Mouse (Mus musculus) midbrain, embryonic 10.5 days (tissue): ENCODE measurements around the gene Clmn. TPM values are rescaled to one million over a fixed set of nuclear protein-coding genes. Genes with fewer than 3 reads are reported as not detected.
"Not testable (repeated sequence)": the region's sequence is repeated elsewhere in the genome, so short reads cannot be mapped to it uniquely, and the experiment has no call there.

Experiments used
- DNase-seq: peaks from one replicate; pipeline ENCODE4 v3.0.0-alpha.2; 2017; ENCODE audit warnings: low spot score
- H3K27ac ChIP-seq: fragments of 300-500 bp; sonication (generic); replicated peaks from 2 replicates; pipeline ENCODE4 v1.5.1; 2016; ENCODE audit warnings: mild to moderate bottlenecking
- H3K27me3 ChIP-seq: fragments of 300-500 bp; sonication (generic); 2 replicates; pipeline ENCODE4 v1.6.1; 2016; ENCODE audit warnings: low read depth, mild to moderate bottlenecking; ENCODE audit not compliant: poor library complexity, severe bottlenecking
- H3K36me3 ChIP-seq: fragments of 300-500 bp; sonication (generic); 2 replicates; pipeline ENCODE4 v1.6.1; 2016; ENCODE audit warnings: mild to moderate bottlenecking, moderate library complexity
- H3K4me1 ChIP-seq: fragments of 300-500 bp; sonication (generic); 2 replicates; pipeline ENCODE4 v1.6.1; 2016
- H3K4me3 ChIP-seq: fragments of 300-500 bp; sonication (generic); 2 replicates; pipeline ENCODE4 v1.5.1; 2016; ENCODE audit warnings: mild to moderate bottlenecking, moderate library complexity
- H3K9me3 ChIP-seq: fragments of 300-500 bp; sonication (generic); replicated peaks from 2 replicates; pipeline ENCODE4 v1.6.1; 2016; ENCODE audit warnings: mild to moderate bottlenecking
- WGBS: fragments of 180-500 bp; shearing (Covaris S2); methylation state at CpG from one replicate; pipeline ENCODE4 v1.1.7; 2016; 5-methylcytosine and 5-hydroxymethylcytosine counted together
- polyA plus RNA-seq: library from polyadenylated mRNA; unstranded; fragments of >200 nt; fragmentation: Nextera tagmentation; extraction: Ambion mirVana; gene quantifications from 2 replicates; pipeline ENCODE4 v1.2.1, GENCODE M21; 2016

Clmn gene
- polyA plus RNA-seq, 1 experiment from 2014 or later, result 1.9 TPM

DNA sequence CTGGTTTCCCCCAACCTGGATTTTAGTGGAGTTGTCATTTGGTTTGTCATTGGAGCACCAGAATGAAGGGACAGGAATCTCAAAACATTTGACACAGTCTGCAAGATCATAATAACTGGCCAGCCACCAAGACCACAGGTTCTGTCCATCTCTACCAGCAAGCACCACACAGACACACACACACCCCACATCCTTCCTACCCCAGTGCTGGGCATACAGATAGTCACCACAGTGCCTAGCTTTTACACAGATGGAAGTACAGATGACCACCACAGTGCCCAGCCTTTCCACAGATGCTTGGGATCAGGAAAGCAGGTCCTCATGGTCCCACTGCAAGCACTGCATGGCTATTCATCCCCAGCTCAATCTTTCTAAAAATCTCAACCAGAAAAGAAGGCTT is 131.7 kb downstream of the Clmn start:
- Histone ChIP-seq H3K36me3 (peaks cover 70% of the 10 kb centered on the region), H3K27me3 (peaks cover 27% of the 10 kb centered on the region; the same call in 1 of the 2 replicates), H3K4me1 (peaks cover 73% of the 10 kb centered on the region), H3K4me3 (no peak overlapping the region), H3K9me3 (no peaks in the 10 kb centered on the region), H3K27ac (no peak overlapping the region)
- DNase-seq, result no peak

DNA sequence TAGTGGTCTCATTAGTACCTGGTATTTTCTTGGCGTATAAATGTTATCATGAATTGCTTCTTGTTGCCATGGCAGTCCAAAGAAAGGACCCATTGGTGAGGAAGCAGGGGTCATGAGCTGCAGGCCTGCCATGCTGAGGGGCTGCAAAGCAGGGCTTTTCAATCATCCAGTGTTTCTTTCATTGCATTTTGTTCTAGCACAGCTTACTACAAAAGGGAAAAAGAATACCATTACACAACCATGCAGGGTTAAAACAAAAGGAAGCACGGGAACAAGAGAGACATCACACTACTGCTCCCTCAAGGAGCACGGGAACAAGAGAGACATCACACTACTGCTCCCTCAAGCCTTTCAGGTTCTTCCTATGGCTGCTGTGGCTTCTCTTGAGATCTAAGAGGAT is 133.1 kb downstream of the Clmn start:
- DNase-seq, result no peak
- H3K27ac ChIP-seq, result no peak overlapping the region; the same call in 1 of the 2 replicates

DNA sequence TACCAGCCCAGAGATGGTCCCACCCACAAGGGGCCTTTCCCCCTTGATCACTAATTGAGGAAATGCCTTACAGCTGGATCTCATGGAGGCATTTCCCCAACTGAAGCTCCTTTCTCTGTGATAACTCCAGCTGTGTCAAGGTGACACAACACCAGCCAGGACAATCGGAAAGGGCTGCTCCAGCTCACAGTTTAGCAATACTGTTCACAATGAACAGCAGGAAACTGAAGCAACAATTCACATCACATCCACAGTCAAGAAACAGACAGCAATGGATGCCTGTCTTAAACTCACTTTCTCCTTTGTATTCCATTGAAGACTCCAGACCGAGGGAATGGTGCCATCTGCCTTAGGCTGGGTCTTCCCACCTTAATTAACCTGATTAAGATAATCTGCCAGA is 138.4 kb downstream of the Clmn start:
- not testable (repeated sequence) for H3K4me1 ChIP-seq, H3K9me3 ChIP-seq, H3K27ac ChIP-seq, H3K27me3 ChIP-seq, DNase-seq, H3K4me3 ChIP-seq
- H3K36me3 ChIP-seq, result peaks cover 97% of the 10 kb centered on the region
- WGBS, result 89% methylated on average over 2 of the region's 2 CpGs

More for the DNA sequence above, 133.1 kb downstream of the Clmn start:
- 29% methylated on average over 3 of the region's 3 CpGs for WGBS
- Histone ChIP-seq H3K36me3 (peaks cover 76% of the 10 kb centered on the region), H3K4me3 (no peak overlapping the region), H3K27me3 (peaks cover 27% of the 10 kb centered on the region; the same call in 1 of the 2 replicates), H3K4me1 (peaks cover 60% of the 10 kb centered on the region), H3K9me3 (no peaks in the 10 kb centered on the region)

GRCm38 (mm10) chr12:104722056-104722455 is 142.8 kb downstream of the Clmn start:
- no peaks in the 10 kb centered on the region for H3K9me3 ChIP-seq
- no peaks in the 10 kb centered on the region for H3K27me3 ChIP-seq
- DNase-seq, result no peak
- H3K4me1 ChIP-seq, result no peaks in the 10 kb centered on the region
- WGBS, result 94% methylated on average over 10 of the region's 10 CpGs
- no peak overlapping the region for H3K27ac ChIP-seq
- H3K4me3 ChIP-seq, result no peak overlapping the region
- peaks cover 91% of the 10 kb centered on the region for H3K36me3 ChIP-seq

GRCm38 (mm10) chr12:104721011-104721410 is 143.9 kb downstream of the Clmn start:
- 89% methylated on average over 3 of the region's 3 CpGs for WGBS
- H3K36me3 ChIP-seq, result peaks cover 93% of the 10 kb centered on the region

GRCm38 (mm10) chr12:104718956-104719355 is 145.9 kb downstream of the Clmn start:
- no peaks in the 10 kb centered on the region for H3K9me3 ChIP-seq

More at GRCm38 (mm10) chr12:104721011-104721410, 143.9 kb downstream of the Clmn start:
- no peaks in the 10 kb centered on the region for H3K4me1 ChIP-seq
- no peak overlapping the region for H3K4me3 ChIP-seq
- H3K27ac ChIP-seq, result no peak overlapping the region
- H3K9me3 ChIP-seq, result no peaks in the 10 kb centered on the region
- DNase-seq, result no peak
- no peaks in the 10 kb centered on the region for H3K27me3 ChIP-seq

DNA sequence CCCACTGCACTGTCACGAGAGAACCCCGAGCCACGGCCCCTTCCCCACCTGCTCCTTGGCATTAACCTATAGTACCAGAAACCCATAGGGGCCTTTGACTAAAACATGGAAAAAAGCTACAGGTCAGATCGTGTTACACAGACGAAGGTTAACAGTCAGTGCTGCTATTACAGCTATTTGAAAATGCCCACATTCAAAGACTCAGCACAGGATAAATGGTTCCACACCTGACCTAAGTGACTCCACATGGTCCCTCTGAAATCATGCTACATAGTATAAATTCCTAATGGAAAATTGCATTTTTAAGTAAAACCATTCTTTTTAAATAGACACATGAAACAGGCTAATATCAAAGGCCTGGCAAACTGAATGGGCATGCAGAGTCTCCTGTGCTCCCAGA is 148.5 kb downstream of the Clmn start:
- DNase-seq, result no peak
- peaks cover 95% of the 10 kb centered on the region for H3K36me3 ChIP-seq
- H3K4me1 ChIP-seq, result no peaks in the 10 kb centered on the region
- no peak overlapping the region for H3K27ac ChIP-seq
- 93% methylated on average over 5 of the region's 5 CpGs for WGBS
- no peak overlapping the region for H3K4me3 ChIP-seq
- no peaks in the 10 kb centered on the region for H3K9me3 ChIP-seq
- no peaks in the 10 kb centered on the region for H3K27me3 ChIP-seq

More at GRCm38 (mm10) chr12:104718956-104719355, 145.9 kb downstream of the Clmn start:
- WGBS, result 87% methylated on average over 5 of the region's 5 CpGs
- H3K27ac ChIP-seq, result no peak overlapping the region
- peaks cover 95% of the 10 kb centered on the region for H3K36me3 ChIP-seq
- no peaks in the 10 kb centered on the region for H3K27me3 ChIP-seq
- H3K4me1 ChIP-seq, result no peaks in the 10 kb centered on the region
- no peak for DNase-seq
- H3K4me3 ChIP-seq, result no peak overlapping the region

GRCm38 (mm10) chr12:104715453-104715852 is 149.4 kb downstream of the Clmn start:
- Histone ChIP-seq H3K9me3 (no peaks in the 10 kb centered on the region), H3K27ac (no peak overlapping the region), H3K36me3 (peaks cover 96% of the 10 kb centered on the region), H3K4me1 (no peaks in the 10 kb centered on the region), H3K27me3 (no peaks in the 10 kb centered on the region), H3K4me3 (no peak overlapping the region)
- no peak for DNase-seq
- 90% methylated on average over 5 of the region's 5 CpGs for WGBS

Other genes with a start within 250 kb of the Clmn start
- gene Dicer1, start 113.1 kb downstream of the Clmn start, polyA plus RNA-seq, result 38.9 and 39.1 TPM in 2 replicates
- gene Syne3, start 144.7 kb upstream of the Clmn start, polyA plus RNA-seq, result 0.10 and 0.14 TPM in 2 replicates
- gene Glrx5, start 167.6 kb upstream of the Clmn start, polyA plus RNA-seq, result 217 and 246 TPM in 2 replicates